Mouse (Mus musculus) heart, embryonic 12.5 days (tissue): ENCODE measurements around the gene Tanc2. TPM values are rescaled to one million over a fixed set of nuclear protein-coding genes. Genes with fewer than 3 reads are reported as not detected.
A peak's percentile ranks its signal among the peaks of the same experiment; 100 is the strongest.

Experiments
- ATAC-seq: fragments of 200-750 bp; cut with Nextera tagmentation; 2 replicates; pipeline ENCODE4 v1.8.0; 2017; ENCODE audit warnings: moderate TSS enrichment, moderate library complexity; ENCODE audit not compliant: insufficient number of reproducible peaks, low FRiP score
- H3K27ac ChIP-seq: fragments of 300-500 bp; sonication (generic); 2 replicates; pipeline ENCODE4 v1.5.1; 2016; ENCODE audit warnings: mild to moderate bottlenecking, moderate library complexity; ENCODE audit not compliant: poor library complexity, severe bottlenecking
- H3K27me3 ChIP-seq: fragments of 300-500 bp; sonication (generic); replicated peaks from 2 replicates; pipeline ENCODE4 v1.6.1; 2016; ENCODE audit warnings: mild to moderate bottlenecking, moderate library complexity
- H3K36me3 ChIP-seq: fragments of 300-500 bp; sonication (generic); 2 replicates; pipeline ENCODE4 v1.6.1; 2016; ENCODE audit warnings: mild to moderate bottlenecking, moderate library complexity
- H3K4me1 ChIP-seq: fragments of 300-500 bp; sonication (generic); replicated peaks from 2 replicates; pipeline ENCODE4 v1.6.1; 2016; ENCODE audit warnings: mild to moderate bottlenecking
- H3K4me2 ChIP-seq: fragments of 300-500 bp; sonication (generic); 2 replicates; pipeline ENCODE4 v1.6.1; 2016; ENCODE audit warnings: mild to moderate bottlenecking, moderate library complexity
- H3K4me3 ChIP-seq: fragments of 300-500 bp; sonication (generic); 2 replicates; pipeline ENCODE4 v1.5.1; 2016; ENCODE audit warnings: mild to moderate bottlenecking
- H3K9ac ChIP-seq: fragments of 300-500 bp; sonication (generic); 2 replicates; pipeline ENCODE4 v1.6.1; 2016; ENCODE audit warnings: mild to moderate bottlenecking, moderate library complexity
- H3K9me3 ChIP-seq: fragments of 300-500 bp; sonication (generic); replicated peaks from 2 replicates; pipeline ENCODE4 v1.6.1; 2016; ENCODE audit warnings: mild to moderate bottlenecking, moderate library complexity
- WGBS: fragments of 180-500 bp; shearing (Covaris S2); methylation state at CpG from one replicate; pipeline ENCODE4 v1.1.7; 2016; 5-methylcytosine and 5-hydroxymethylcytosine counted together
- polyA plus RNA-seq: library from polyadenylated mRNA; unstranded; fragments of >200 nt; fragmentation: Nextera tagmentation; extraction: Ambion mirVana; gene quantifications from 2 replicates; pipeline ENCODE4 v1.2.1, GENCODE M21; 2016

Gene Tanc2
- polyA plus RNA-seq, 1 experiment from 2014 or later: 24.4 TPM

DNA sequence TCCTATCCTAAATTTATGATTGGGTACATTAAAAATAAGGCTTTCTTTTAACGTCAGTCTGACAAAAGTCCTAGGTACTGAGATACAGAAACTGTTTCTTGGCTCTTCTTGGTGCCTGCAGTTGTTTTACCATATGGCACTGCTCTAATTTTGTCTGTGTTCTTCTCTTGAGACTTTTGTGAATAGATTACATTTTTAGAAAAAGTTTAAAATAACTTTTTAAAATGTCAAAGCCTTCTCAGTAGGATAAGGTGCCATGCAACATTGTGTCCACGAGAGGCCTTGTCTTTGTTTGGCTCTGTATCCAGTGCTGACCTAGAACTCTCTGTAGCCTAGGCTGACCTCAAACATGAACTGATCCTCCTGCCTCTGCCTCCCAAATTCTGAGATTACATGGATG is 238.4 kb downstream of the Tanc2 start:
- Histone ChIP-seq H3K9ac (no peak overlapping the region), H3K4me3 (no peak overlapping the region), H3K4me2 (no peak overlapping the region), H3K36me3 (no peaks in the 10 kb centered on the region), H3K4me1 (no peaks in the 10 kb centered on the region), H3K9me3 (no peaks in the 10 kb centered on the region), H3K27ac (no peak overlapping the region), H3K27me3 (no peaks in the 10 kb centered on the region)
- WGBS: 82% methylated on average over 2 of the region's 2 CpGs
- ATAC-seq: no peak

GRCm38 (mm10) chr11:105835209-105835608 is 245.4 kb downstream of the Tanc2 start:
- H3K4me1 ChIP-seq: 0 out of 2 replicates have a peak, but pooled peaks cover 5% of the 10 kb centered on the region
- H3K27me3 ChIP-seq: no peaks in the 10 kb centered on the region
- H3K9me3 ChIP-seq: no peaks in the 10 kb centered on the region
- no peak overlapping the region for H3K4me3 ChIP-seq
- peak overlapping the region; percentile 51; the same call in 1 of the 2 replicates for H3K27ac ChIP-seq
- H3K9ac ChIP-seq: no peak overlapping the region
- H3K4me2 ChIP-seq: no peak overlapping the region
- WGBS: 90% methylated on average over 4 of the region's 4 CpGs
- peaks cover 19% of the 10 kb centered on the region for H3K36me3 ChIP-seq
- no peak for ATAC-seq

DNA sequence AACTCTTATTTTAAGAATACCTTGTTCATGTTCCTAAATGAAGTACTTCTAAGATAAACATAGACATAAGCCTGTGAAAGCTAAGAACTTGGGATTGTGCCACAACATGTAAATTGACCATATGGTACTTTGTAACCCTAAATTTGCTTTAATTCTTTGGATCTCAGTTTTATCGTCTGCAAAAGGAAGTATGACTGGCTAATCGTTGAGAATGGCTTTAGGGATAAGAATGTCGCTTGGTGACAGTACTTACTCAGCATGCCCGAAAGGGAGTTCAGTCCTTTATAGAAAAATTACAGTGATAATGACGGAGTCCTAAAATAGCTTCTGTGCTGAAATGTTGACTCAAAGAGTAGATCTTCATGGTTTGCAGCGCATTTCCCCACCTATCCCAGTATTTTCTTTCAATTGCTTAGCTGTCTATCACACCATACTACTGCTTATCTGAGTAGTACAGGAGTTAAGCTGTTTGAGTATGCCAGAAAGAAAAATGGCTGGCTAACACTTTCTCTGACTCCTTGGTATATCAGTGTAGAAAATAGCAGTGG is 246.6 kb downstream of the Tanc2 start:
- no peak overlapping the region for H3K27ac ChIP-seq
- peaks cover 21% of the 10 kb centered on the region for H3K36me3 ChIP-seq
- no peak overlapping the region for H3K4me2 ChIP-seq
- 61% methylated on average over 6 of the region's 6 CpGs for WGBS
- H3K9me3 ChIP-seq: no peaks in the 10 kb centered on the region
- H3K4me1 ChIP-seq: 0 out of 2 replicates have a peak, but pooled peaks cover 5% of the 10 kb centered on the region
- no peak for ATAC-seq
- no peak overlapping the region for H3K9ac ChIP-seq
- H3K27me3 ChIP-seq: no peaks in the 10 kb centered on the region
- no peak overlapping the region for H3K4me3 ChIP-seq

- Histone ChIP-seq H3K36me3 (peaks cover 27% of the 10 kb centered on the region), H3K27me3 (no peaks in the 10 kb centered on the region), H3K27ac (no peak overlapping the region), H3K4me1 (0 out of 2 replicates have a peak, but pooled peaks cover 5% of the 10 kb centered on the region), H3K4me3 (no peak overlapping the region), H3K9me3 (no peaks in the 10 kb centered on the region), H3K4me2 (no peak overlapping the region), H3K9ac (no peak overlapping the region)
- no peak for ATAC-seq
Observed at GRCm38 (mm10) chr11:105837962-105838361, 248.2 kb downstream of the Tanc2 start.

DNA sequence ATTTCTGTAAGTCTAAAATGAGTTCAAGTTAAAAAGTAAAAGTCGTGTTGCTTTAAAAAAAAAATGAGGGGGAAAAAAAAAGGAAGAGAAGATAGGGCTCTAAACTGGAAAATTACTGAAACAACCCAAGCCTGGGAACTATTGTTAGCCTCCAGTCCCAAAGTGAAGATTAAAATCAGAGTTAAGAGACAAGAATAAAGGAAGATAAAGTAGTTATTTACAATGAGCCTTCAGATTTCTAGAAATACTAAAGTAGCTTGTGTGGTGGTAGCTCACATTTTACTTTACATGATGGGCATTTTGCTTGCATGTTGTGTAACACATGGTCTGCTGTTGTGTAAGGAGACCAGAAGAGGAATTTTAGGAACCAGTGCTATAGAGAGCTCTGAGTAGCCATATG is 256.1 kb downstream of the Tanc2 start:
- 72% methylated on average over 1 of the region's 1 CpGs for WGBS
- Histone ChIP-seq H3K4me1 (no peaks in the 10 kb centered on the region), H3K36me3 (peaks cover 16% of the 10 kb centered on the region), H3K4me2 (no peak overlapping the region), H3K4me3 (no peak overlapping the region), H3K27ac (no peak overlapping the region), H3K9ac (no peak overlapping the region), H3K27me3 (no peaks in the 10 kb centered on the region), H3K9me3 (no peaks in the 10 kb centered on the region)
- ATAC-seq: no peak

GRCm38 (mm10) chr11:105855504-105855903 is 265.7 kb downstream of the Tanc2 start:
- no peak for ATAC-seq
- Histone ChIP-seq H3K9me3 (no peaks in the 10 kb centered on the region), H3K9ac (no peak overlapping the region), H3K27ac (no peak overlapping the region), H3K27me3 (no peaks in the 10 kb centered on the region), H3K4me2 (no peak overlapping the region), H3K36me3 (peaks cover 15% of the 10 kb centered on the region; the same call in 1 of the 2 replicates), H3K4me1 (no peaks in the 10 kb centered on the region), H3K4me3 (no peak overlapping the region)
- WGBS: 65% methylated on average over 3 of the region's 3 CpGs

- Histone ChIP-seq H3K4me2 (no peak overlapping the region), H3K4me1 (no peaks in the 10 kb centered on the region), H3K9me3 (no peaks in the 10 kb centered on the region), H3K27ac (no peak overlapping the region), H3K36me3 (peaks cover 21% of the 10 kb centered on the region; the same call in 1 of the 2 replicates), H3K27me3 (no peaks in the 10 kb centered on the region), H3K9ac (no peak overlapping the region), H3K4me3 (no peak overlapping the region)
- ATAC-seq: no peak
Observed at GRCm38 (mm10) chr11:105858063-105858462, 268.3 kb downstream of the Tanc2 start.

GRCm38 (mm10) chr11:105885558-105885957 is 295.8 kb downstream of the Tanc2 start:
- H3K4me1 ChIP-seq: peaks cover 17% of the 10 kb centered on the region; the same call in 1 of the 2 replicates
- no peaks in the 10 kb centered on the region for H3K27me3 ChIP-seq
- no peak overlapping the region for H3K4me2 ChIP-seq
- no peaks in the 10 kb centered on the region for H3K9me3 ChIP-seq
- H3K9ac ChIP-seq: no peak overlapping the region
- peak overlapping the region; percentile 51 for H3K27ac ChIP-seq
- H3K4me3 ChIP-seq: no peak overlapping the region
- peaks cover 12% of the 10 kb centered on the region for H3K36me3 ChIP-seq
- 58% methylated on average over 1 of the region's 1 CpGs for WGBS
- ATAC-seq: no peak

DNA sequence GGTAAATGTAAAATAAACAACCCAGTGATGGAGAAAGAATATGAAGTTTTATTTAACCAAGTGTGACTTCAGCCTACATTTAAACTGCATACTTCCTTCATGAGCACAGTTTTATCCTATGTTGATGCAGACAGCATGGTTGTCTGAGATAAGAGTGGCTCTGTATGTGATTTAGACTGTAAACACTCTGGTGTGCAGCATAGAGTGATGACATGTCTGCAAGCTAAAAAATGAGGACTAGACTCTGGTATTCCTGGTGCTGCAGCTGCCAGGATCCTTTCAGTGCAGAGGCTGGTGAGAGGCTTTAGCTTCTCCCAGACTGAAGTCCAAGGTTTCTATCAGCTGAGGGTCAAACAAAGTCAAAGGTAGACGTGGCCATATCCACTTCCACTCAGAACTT is 297.5 kb downstream of the Tanc2 start:
- WGBS: 19% methylated on average over 1 of the region's 1 CpGs
- Histone ChIP-seq H3K9ac (no peak overlapping the region), H3K4me3 (no peak overlapping the region), H3K4me1 (peaks cover 17% of the 10 kb centered on the region; the same call in 1 of the 2 replicates), H3K4me2 (no peak overlapping the region), H3K9me3 (no peaks in the 10 kb centered on the region), H3K27me3 (no peaks in the 10 kb centered on the region), H3K36me3 (peaks cover 7% of the 10 kb centered on the region; the same call in 1 of the 2 replicates), H3K27ac (peak overlapping the region; percentile 65)
- peak; percentile 77 for ATAC-seq

DNA sequence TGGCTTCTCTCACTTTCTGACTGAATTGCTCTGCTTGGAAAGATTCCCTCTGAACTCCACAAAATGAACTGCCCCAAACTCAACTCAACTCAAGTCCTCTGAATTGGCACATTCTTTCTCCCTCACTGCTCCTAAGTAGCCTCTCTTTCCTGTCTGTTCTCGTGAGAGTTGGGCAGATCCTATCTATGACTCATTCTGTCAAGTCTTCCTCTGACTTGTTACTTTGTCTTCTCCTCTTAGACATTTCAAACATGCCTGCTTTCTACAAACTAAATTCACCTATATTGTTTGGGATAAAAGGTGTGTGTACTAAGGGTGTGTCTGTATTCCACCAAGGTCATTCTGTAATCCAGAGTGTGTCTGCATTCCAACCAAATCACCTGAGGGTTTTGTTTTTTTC is 309.4 kb downstream of the Tanc2 start:
- peaks cover 69% of the 10 kb centered on the region for H3K36me3 ChIP-seq
- no peak overlapping the region for H3K27ac ChIP-seq
- WGBS: 23% methylated on average over 1 of the region's 1 CpGs
- no peak overlapping the region for H3K4me2 ChIP-seq
- no peak for ATAC-seq
- no peak overlapping the region for H3K4me3 ChIP-seq
- no peak overlapping the region for H3K9ac ChIP-seq
- H3K4me1 ChIP-seq: no peaks in the 10 kb centered on the region
- no peaks in the 10 kb centered on the region for H3K27me3 ChIP-seq
- no peaks in the 10 kb centered on the region for H3K9me3 ChIP-seq

GRCm38 (mm10) chr11:105901501-105901900 is 311.7 kb downstream of the Tanc2 start:
- H3K4me2 ChIP-seq: no peak overlapping the region
- no peaks in the 10 kb centered on the region for H3K27me3 ChIP-seq
- 0 out of 2 replicates have a peak, but pooled peaks cover 7% of the 10 kb centered on the region for H3K4me1 ChIP-seq
- H3K36me3 ChIP-seq: peaks cover 67% of the 10 kb centered on the region
- ATAC-seq: no peak
- no peaks in the 10 kb centered on the region for H3K9me3 ChIP-seq
- H3K9ac ChIP-seq: no peak overlapping the region
- WGBS: 70% methylated on average over 2 of the region's 2 CpGs
- no peak overlapping the region for H3K4me3 ChIP-seq
- no peak overlapping the region for H3K27ac ChIP-seq

DNA sequence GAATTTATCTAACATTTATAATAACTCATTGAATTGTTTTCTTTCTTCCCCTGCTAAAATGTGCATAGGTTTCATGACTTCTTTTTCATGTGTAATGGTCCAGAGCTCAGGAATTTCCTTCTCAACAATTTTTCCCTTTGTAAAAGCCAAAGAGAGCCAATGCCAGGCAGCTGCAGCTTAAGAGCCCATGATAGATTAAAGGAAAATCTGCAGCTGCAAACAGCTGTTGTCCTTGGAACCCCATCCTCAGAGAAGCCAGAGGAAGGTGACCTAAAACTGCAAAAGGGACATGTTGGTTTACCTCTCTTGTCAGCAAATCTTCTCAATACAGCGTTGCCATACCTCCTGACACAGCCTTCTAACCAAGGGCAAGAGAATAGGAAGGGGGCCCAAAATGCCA is 313.2 kb downstream of the Tanc2 start:
- Histone ChIP-seq H3K4me2 (no peak overlapping the region), H3K9me3 (no peaks in the 10 kb centered on the region), H3K4me3 (no peak overlapping the region), H3K36me3 (peaks cover 62% of the 10 kb centered on the region), H3K9ac (no peak overlapping the region), H3K27me3 (no peaks in the 10 kb centered on the region), H3K4me1 (0 out of 2 replicates have a peak, but pooled peaks cover 7% of the 10 kb centered on the region), H3K27ac (no peak overlapping the region)
- no peak for ATAC-seq
- WGBS: 76% methylated on average over 1 of the region's 1 CpGs
